Comparison of ENCODE assay signal across 8 mouse cellular contexts in genomic region chr2:37702301-37703172, GRCm38 (mm10). TPM values are rescaled to one million over a fixed set of nuclear protein-coding genes. Genes with fewer than 3 reads are reported as not detected.
A peak's percentile ranks its signal among the peaks of the same experiment; 100 is the strongest.
DNase-seq lines count a peak whose midpoint lies in the region; ATAC-seq and TF ChIP-seq lines count a peak whose summit lies in the region.

No protein-coding gene starts in this region.

- peak overlapping the region; percentile 80 for H3K9ac ChIP-seq in embryonic facial prominence, embryonic 12.5 days
- H3K9ac ChIP-seq in kidney, postnatal 0 days (ENCODE audit: low read depth, low read length): peak overlapping the region; percentile 93

- WGBS in embryonic facial prominence, embryonic 12.5 days: under 1% methylated on average over 70 of the region's 70 CpGs
- WGBS in heart, embryonic 10.5 days: 1% methylated on average over 61 of the region's 70 CpGs
- under 1% methylated on average over 54 of the region's 70 CpGs for WGBS in kidney, postnatal 0 days

- peak; percentile 58 for ATAC-seq in embryonic facial prominence, embryonic 12.5 days (ENCODE audit: insufficient number of reproducible peaks, insufficient read depth, low FRiP score, low TSS enrichment)
- ATAC-seq in kidney, postnatal 0 days (replicated peaks; ENCODE audit: low FRiP score, low read depth): peak; percentile 26
- no peak for ATAC-seq in inflammation-experienced regulatory T-cells, adult 6 months

- peaks cover 25% of the 10 kb centered on the region for H3K4me1 ChIP-seq in E14TG2a.4 (replicated peaks; ENCODE audit: low read depth, low read length)
- peaks cover 15% of the 10 kb centered on the region for H3K4me1 ChIP-seq in embryonic facial prominence, embryonic 12.5 days
- H3K4me1 ChIP-seq in heart, embryonic 10.5 days: peaks cover 17% of the 10 kb centered on the region
- no peaks in the 10 kb centered on the region; the same call in 1 of the 2 replicates for H3K4me1 ChIP-seq in kidney, postnatal 0 days (replicated peaks; ENCODE audit: insufficient read depth, low read length)

- peaks cover 5% of the 10 kb centered on the region; the same call in 1 of the 2 replicates for H3K36me3 ChIP-seq in E14TG2a.4 (ENCODE audit: insufficient read depth, low read length)
- 0 out of 2 replicates have a peak, but pooled peaks cover 4% of the 10 kb centered on the region for H3K36me3 ChIP-seq in embryonic facial prominence, embryonic 12.5 days
- H3K36me3 ChIP-seq in heart, embryonic 10.5 days: peaks cover 8% of the 10 kb centered on the region; the same call in 1 of the 2 replicates
- 0 out of 2 replicates have a peak, but pooled peaks cover 3% of the 10 kb centered on the region for H3K36me3 ChIP-seq in kidney, postnatal 0 days (ENCODE audit: insufficient read depth, low read length)

- no peaks in the 10 kb centered on the region for H3K9me3 ChIP-seq in E14TG2a.4 (ENCODE audit: low read length)
- no peaks in the 10 kb centered on the region for H3K9me3 ChIP-seq in embryonic facial prominence, embryonic 12.5 days
- H3K9me3 ChIP-seq in heart, embryonic 10.5 days: no peaks in the 10 kb centered on the region
- H3K9me3 ChIP-seq in kidney, postnatal 0 days (replicated peaks; ENCODE audit: low read length): no peaks in the 10 kb centered on the region

- no peak for TF ChIP-seq CTCF in E14TG2a.4 (conservative IDR thresholded peaks at IDR 0.05; ENCODE audit: low read length)
- TF ChIP-seq CTCF in kidney, postnatal 0 days (IDR thresholded peaks at IDR 0.05; ENCODE audit: low read depth): no peak

- peak overlapping the region; percentile 88 for H3K4me2 ChIP-seq in embryonic facial prominence, embryonic 12.5 days (replicated peaks)
- H3K4me2 ChIP-seq in kidney, postnatal 0 days (ENCODE audit: low read length): peak overlapping the region; percentile 81

- peaks cover 13% of the 10 kb centered on the region; the same call in 1 of the 2 replicates for H3K27me3 ChIP-seq in E14TG2a.4 (ENCODE audit: insufficient read depth, low read length)
- peaks cover 10% of the 10 kb centered on the region; the same call in 1 of the 2 replicates for H3K27me3 ChIP-seq in embryonic facial prominence, embryonic 12.5 days
- H3K27me3 ChIP-seq in heart, embryonic 10.5 days (ENCODE audit: insufficient read depth, poor library complexity, severe bottlenecking): peaks cover 3% of the 10 kb centered on the region; the same call in 1 of the 2 replicates
- no peaks in the 10 kb centered on the region for H3K27me3 ChIP-seq in kidney, postnatal 0 days (ENCODE audit: insufficient read depth, low read length)

- H3K4me3 ChIP-seq in E14TG2a.4 (replicated peaks; ENCODE audit: low read length): peak overlapping the region; percentile 94
- H3K4me3 ChIP-seq in embryonic facial prominence, embryonic 12.5 days: peak overlapping the region; percentile 68
- H3K4me3 ChIP-seq in heart, embryonic 10.5 days: peak overlapping the region; percentile 99
- H3K4me3 ChIP-seq in kidney, postnatal 0 days (replicated peaks; ENCODE audit: low read depth, low read length): peak overlapping the region; percentile 88

- H3K27ac ChIP-seq in embryonic facial prominence, embryonic 12.5 days: peak overlapping the region; percentile 86
- H3K27ac ChIP-seq in heart, embryonic 10.5 days: peak overlapping the region; percentile 95
- H3K27ac ChIP-seq in kidney, postnatal 0 days: peak overlapping the region; percentile 95

- peak; percentile 39 for DNase-seq in adrenal gland, adult 8-10 months
- DNase-seq in heart, embryonic 10.5 days (ENCODE audit: low spot score): peak; percentile 82
- peak; percentile 25 for DNase-seq in kidney, postnatal 0 days (ENCODE audit: low spot score)
- peak; percentile 26 for DNase-seq in lung, postnatal 14 days
- DNase-seq in right cerebral cortex, postnatal 4 days: peak; percentile 50

RNA-seq across cellular contexts. Expression of gene Strbp, which starts 1.1 kb away (rescaled TPM):
- total RNA-seq in adrenal gland, adult 8-10 months (2022): 10 to 100 TPM; 53.5 to 66.6 (median 62.6) TPM
- polyA plus RNA-seq in embryonic facial prominence, embryonic 12.5 days (2016; fragmentation: Nextera tagmentation; extraction: Ambion mirVana): 47.7 and 47.9 TPM in 2 replicates
- polyA plus RNA-seq in heart, embryonic 10.5 days (2016; fragmentation: Nextera tagmentation; extraction: Ambion mirVana): 26.5 and 33.6 TPM in 2 replicates
- polyA plus RNA-seq in kidney, postnatal 0 days (2015; fragmentation: Nextera tagmentation; extraction: Ambion mirVana): 39.4 and 42.0 TPM in 2 replicates
- polyA plus RNA-seq in inflammation-experienced regulatory T-cells, adult 6 months (2017; shearing (Covaris generic)): 10 to 100 TPM in 1 of 3 experiments, 1 to 10 TPM in 2; 7.4 to 10.1 (median 9.3) TPM

Comparison
In these comparisons a context has a peak if more than half of its experiments do, and no peak if none do; other contexts are left out.
1. DNase-seq: peak in every context shown above with its lines; median percentile 82 in heart, embryonic 10.5 days; 50 in right cerebral cortex, postnatal 4 days; 39 in adrenal gland, adult 8-10 months; 26 in lung, postnatal 14 days; 25 in kidney, postnatal 0 days.